Mouse (Mus musculus): Measurements from ENCODE around the gene Insyn1. TPM values are rescaled to one million over a fixed set of nuclear protein-coding genes. Genes with fewer than 3 reads are reported as not detected.

Gene Insyn1
- polyA plus RNA-seq, 1 experiment from 2014 or later, result not detected

DNA sequence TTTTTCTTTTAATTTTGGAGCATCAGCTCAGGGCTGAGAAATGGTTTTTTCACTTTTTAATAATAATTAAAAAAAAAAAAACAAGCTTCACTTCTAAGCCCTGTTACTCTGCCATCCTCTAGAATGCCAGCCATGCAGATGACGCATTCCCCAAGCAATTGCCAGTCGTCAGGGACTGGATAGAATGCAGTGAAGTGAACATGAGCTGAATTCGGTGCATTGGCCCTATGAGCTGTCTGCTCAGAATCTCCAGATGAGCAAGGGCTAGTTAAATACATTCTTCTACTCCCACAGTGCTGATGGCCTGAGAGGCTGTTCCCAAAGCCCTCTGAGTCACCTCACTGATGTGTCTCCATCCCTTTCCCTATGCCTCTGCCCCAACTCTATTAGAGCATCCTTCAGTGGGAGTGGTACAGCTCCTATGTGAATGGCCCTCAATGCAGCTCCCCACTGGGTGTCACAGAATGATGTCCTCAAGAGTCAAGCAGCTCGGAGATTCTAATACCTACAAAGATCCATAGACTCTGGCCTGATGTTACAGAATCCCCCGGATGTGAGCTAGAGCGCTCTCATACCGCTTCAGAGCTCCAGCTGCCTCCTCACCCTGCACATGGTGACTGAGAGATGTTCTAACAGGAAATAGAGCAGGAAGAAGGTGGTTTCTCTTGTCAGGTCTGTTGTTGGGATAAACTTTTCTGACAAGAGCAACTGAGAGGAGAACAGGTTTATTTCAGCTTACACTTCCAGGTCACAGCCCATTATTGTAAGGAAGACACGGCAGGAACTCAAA, 19.0 kb downstream of the Insyn1 start:
- Histone ChIP-seq H3K79me2 (ENCODE audit: inconsistent target) (no peaks in the 10 kb centered on the region), H3K27ac (no peak overlapping the region), H3K36me3 (ENCODE audit: inconsistent target) (no peaks in the 10 kb centered on the region), H3K4me3 (ENCODE audit: inconsistent target) (no peak overlapping the region)
- 70% methylated on average over 8 of the region's 8 CpGs for WGBS (ENCODE audit: missing documents)

DNA sequence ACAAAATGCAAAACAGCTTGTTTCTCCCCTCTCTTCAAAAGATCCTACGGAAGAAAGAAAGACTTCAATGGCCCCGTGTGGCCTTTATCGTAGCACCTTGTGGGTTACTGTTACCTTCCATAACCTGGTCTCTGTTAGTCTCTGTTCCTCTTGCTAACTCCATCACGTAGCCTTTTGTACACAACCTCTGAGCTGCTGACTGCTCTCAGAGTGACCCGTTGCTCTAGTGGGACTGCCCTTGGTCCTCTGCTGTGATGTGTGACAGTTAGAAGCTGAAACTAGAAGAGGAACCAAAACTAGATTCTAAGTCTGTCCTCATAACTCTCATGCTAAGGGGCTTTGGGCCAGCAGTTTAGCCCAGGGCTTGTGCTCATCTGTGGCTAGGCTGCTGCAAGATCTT, 22.0 kb downstream of the Insyn1 start:
- no peaks in the 10 kb centered on the region for H3K36me3 ChIP-seq (ENCODE audit: inconsistent target)
- no peak overlapping the region for H3K27ac ChIP-seq
- WGBS (ENCODE audit: missing documents), result 10% methylated on average over 2 of the region's 5 CpGs
- no peak overlapping the region for H3K4me3 ChIP-seq (ENCODE audit: inconsistent target)
- no peaks in the 10 kb centered on the region for H3K79me2 ChIP-seq (ENCODE audit: inconsistent target)

DNA sequence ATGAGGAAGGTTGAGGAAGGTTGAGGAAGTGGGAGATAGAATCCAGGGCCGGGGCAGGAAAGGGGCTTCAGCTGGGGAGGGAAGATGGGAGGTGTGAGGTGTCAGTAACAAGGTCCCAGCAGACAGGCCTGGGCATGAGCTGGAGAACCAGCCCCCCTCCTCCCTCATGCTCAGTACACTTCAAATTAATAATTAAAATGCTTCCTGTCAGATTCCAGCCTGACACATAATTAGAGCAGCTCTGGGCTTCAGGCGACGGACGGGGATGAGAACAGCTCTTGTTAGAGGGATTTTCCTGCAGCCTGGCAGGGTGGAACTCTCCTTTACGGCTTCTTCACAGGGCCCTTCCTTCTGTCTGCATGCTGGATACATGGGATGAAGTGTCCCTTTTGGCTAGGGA, 25.3 kb downstream of the Insyn1 start:
- WGBS (ENCODE audit: missing documents), result 78% methylated on average over 5 of the region's 5 CpGs
- Histone ChIP-seq H3K36me3 (ENCODE audit: inconsistent target) (no peaks in the 10 kb centered on the region), H3K79me2 (ENCODE audit: inconsistent target) (no peaks in the 10 kb centered on the region), H3K27ac (no peak overlapping the region), H3K4me3 (ENCODE audit: inconsistent target) (no peak overlapping the region)

DNA sequence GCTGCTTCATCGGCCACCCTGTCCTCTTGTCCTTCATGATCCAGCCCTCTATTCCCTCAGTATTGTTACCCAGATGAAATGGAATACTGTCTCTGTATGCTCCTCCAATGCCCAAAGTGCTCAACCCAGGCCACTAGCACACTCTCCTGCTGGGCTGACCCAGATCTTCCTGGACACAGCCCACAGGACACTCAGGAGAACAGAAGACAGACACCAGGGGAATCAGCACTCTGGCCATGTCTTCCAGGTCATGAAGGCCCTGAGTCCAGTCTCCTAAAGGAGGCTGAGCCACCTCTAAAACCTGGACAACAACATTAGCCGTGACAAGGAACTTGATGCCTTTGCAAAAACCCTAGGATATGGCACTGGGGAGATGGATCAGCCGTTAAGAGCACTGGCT, 28.1 kb downstream of the Insyn1 start:
- Histone ChIP-seq H3K27ac (no peak overlapping the region), H3K4me3 (ENCODE audit: inconsistent target) (no peak overlapping the region), H3K36me3 (ENCODE audit: inconsistent target) (no peaks in the 10 kb centered on the region), H3K79me2 (ENCODE audit: inconsistent target) (no peaks in the 10 kb centered on the region)
- 89% methylated on average over 3 of the region's 3 CpGs for WGBS (ENCODE audit: missing documents)

DNA sequence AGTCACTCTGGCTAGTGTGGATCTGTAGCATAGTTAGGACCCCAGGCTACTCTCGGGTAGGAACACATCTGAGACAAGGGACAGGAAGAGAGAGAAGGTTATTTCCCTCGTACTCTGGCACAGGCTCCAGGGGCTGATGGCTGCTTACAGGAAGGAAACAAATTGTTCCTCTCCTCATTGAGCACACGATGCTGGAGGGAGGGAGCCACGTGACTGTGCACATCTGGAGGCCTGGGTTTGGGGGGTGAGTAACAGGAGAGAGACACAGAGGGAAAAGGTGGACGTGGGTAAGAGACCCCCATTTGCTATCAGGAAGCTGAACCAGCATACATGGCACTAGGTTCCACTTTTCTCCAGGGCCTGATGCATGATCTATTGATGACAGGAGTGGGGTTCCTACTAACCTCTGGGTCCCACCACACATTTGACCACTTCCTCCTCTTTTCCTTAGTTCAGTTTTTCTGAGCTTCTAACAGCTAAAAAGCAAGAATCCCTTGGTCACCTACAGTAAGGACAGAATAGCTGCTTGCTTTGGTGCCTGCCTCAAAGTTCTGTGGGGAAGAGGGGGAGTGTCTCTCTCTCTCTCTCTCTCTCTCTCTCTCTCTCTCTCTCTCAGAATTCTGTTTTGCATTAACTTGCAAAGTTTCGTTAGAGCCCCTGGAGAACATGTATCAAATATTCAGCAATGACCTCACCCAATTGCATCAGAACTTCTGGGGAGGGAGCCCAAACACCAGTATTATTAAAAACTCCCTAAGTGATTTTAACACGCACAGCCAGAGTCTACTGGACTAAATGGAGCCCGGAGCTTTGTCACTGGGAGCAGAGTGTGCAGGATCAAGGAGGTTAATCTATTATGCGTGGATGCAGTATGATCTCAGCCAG, 29.7 kb downstream of the Insyn1 start:
- H3K79me2 ChIP-seq (ENCODE audit: inconsistent target), result no peaks in the 10 kb centered on the region
- WGBS (ENCODE audit: missing documents), result 17% methylated on average over 9 of the region's 9 CpGs
- H3K27ac ChIP-seq, result peak overlapping the region; percentile 45

DNA sequence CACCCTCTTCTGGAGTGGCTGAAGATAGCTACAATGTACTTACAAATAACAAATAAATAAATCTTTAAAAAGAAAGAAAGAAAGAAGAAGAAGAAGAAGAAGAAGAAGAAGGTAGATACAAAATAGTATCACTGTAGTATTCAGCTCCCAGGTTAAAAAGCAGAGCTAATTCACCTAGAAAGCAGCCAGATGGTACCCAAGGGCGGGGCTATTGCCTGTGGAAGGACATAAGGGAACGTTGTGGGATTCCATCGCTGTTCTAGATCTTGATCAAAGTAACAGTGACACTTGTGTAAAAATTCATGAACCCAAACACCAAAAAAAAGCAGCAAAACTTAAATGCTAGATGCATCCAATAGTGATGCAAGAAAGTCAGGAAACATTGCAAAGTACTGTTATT, 31.6 kb downstream of the Insyn1 start:
- Histone ChIP-seq H3K79me2 (ENCODE audit: inconsistent target) (no peaks in the 10 kb centered on the region), H3K4me3 (ENCODE audit: inconsistent target) (no peak overlapping the region), H3K36me3 (ENCODE audit: inconsistent target) (no peaks in the 10 kb centered on the region), H3K27ac (no peak overlapping the region)
- 94% methylated on average over 3 of the region's 3 CpGs for WGBS (ENCODE audit: missing documents)

More for the DNA sequence above, 29.7 kb downstream of the Insyn1 start:
- Histone ChIP-seq H3K36me3 (ENCODE audit: inconsistent target) (no peaks in the 10 kb centered on the region), H3K4me3 (ENCODE audit: inconsistent target) (no peak overlapping the region)

DNA sequence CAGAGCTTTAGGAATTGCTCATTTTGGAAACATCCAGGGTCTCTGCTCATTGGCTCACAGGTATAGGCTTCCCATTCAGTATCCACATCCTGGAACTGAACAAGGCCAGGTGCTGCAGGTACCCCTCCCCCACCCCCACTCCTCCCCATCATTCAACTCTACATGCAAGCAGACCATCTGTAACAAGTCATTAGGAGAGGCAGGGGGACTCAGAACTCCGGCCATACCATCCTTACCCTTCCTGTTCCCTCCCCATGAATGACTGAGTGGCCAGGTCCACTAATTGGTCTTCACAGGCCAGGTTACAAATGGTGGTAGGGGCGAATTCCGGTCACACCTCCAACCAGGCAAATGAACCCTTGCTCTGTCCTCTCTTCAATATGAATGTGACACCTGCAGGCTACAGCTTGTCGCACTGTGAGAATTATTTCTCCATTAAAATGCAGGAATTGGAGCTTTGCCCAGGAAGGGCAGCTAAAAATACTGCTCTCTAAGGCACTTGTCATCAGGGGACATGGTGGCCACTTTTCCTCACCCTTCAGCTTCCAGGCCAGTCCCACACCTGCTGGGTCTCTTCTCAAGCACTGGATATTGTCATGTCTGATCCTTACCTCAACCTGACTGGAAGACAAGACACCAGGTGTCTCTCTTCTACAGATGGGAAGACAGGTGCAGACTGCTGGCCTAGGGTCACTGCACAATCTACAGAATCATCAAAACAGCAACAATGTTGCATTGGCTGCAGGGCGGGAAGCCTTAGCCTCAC, 32.6 kb downstream of the Insyn1 start:
- WGBS (ENCODE audit: missing documents), result 92% methylated on average over 5 of the region's 5 CpGs
- H3K27ac ChIP-seq, result peak overlapping the region; percentile 55
- no peaks in the 10 kb centered on the region for H3K79me2 ChIP-seq (ENCODE audit: inconsistent target)
- no peaks in the 10 kb centered on the region for H3K36me3 ChIP-seq (ENCODE audit: inconsistent target)
- no peak overlapping the region for H3K4me3 ChIP-seq (ENCODE audit: inconsistent target)

DNA sequence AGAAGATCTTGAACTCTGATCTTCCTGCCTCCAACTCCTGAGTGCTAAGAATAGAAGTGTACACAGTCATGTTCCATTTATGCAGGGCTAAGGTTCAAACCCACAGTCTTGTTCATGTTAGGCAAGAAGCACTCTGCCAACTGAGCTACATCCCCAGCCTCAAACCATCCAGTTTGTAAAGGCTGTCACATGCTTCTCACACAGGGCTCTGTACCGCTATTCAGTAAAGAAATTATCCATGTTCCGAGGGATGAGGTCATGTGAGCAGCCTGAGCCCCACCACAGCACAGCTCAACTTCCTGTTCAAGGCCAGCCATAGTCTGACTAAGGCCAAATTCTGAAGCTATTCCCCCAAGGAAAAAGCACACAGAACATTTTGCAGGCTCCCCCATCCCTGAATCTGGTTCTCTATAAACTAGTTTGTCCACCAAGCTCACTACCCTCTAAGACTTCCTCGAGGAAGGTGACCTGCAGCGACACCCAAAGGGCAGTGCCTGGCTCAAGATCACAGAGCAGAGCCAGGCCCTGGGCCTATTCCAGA, 33.5 kb downstream of the Insyn1 start:
- peak overlapping the region; percentile 55 for H3K27ac ChIP-seq
- WGBS (ENCODE audit: missing documents), result 19% methylated on average over 4 of the region's 4 CpGs

DNA sequence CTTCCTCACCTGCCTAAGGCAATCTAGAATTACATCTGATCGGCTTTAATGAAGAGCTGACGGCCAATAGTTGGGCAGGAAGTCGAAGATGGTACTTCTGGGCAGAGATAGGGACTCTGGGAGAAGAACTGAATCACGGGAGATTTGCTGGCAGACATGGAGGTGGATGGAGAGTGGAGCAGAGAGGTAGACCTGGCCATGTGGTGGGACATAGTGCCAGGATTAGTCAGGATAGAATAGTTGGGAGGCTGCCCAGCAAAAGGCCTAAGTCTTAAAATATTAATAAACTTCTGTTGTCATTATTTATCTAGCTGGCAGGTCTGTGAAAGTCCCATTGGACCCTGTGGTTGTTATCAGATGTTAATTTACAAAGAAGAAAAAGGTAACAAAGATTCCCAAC, 36.7 kb downstream of the Insyn1 start:
- Histone ChIP-seq H3K4me3 (ENCODE audit: inconsistent target) (no peak overlapping the region), H3K36me3 (ENCODE audit: inconsistent target) (no peaks in the 10 kb centered on the region), H3K27ac (no peak overlapping the region), H3K79me2 (ENCODE audit: inconsistent target) (no peaks in the 10 kb centered on the region)
- WGBS (ENCODE audit: missing documents), result 97% methylated on average over 4 of the region's 4 CpGs

More for the DNA sequence above, 33.5 kb downstream of the Insyn1 start:
- H3K36me3 ChIP-seq (ENCODE audit: inconsistent target), result no peaks in the 10 kb centered on the region
- H3K79me2 ChIP-seq (ENCODE audit: inconsistent target), result no peaks in the 10 kb centered on the region
- H3K4me3 ChIP-seq (ENCODE audit: inconsistent target), result no peak overlapping the region

DNA sequence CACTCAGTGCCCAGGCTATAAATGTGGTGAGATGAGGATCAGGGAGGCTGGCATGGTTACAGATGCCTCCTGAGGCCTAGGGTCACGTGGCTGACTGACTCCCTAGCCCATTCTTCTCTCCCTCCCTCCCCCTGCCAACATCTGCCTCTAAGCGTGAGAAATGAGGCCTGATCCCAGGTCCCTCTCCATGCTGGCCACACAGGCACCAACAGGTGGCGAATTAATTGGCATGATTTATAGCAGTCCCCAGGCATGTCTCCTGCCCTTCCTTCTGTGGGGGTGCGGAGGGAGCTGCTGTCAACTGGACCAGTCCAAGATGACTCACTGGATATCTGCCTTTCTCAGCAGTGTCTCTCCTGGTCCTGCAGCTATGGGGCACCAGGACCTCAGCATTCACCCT, 39.4 kb downstream of the Insyn1 start:
- Histone ChIP-seq H3K4me3 (ENCODE audit: inconsistent target) (no peak overlapping the region), H3K36me3 (ENCODE audit: inconsistent target) (no peaks in the 10 kb centered on the region), H3K27ac (no peak overlapping the region), H3K79me2 (ENCODE audit: inconsistent target) (no peaks in the 10 kb centered on the region)
- WGBS (ENCODE audit: missing documents), result 86% methylated on average over 4 of the region's 4 CpGs

DNA sequence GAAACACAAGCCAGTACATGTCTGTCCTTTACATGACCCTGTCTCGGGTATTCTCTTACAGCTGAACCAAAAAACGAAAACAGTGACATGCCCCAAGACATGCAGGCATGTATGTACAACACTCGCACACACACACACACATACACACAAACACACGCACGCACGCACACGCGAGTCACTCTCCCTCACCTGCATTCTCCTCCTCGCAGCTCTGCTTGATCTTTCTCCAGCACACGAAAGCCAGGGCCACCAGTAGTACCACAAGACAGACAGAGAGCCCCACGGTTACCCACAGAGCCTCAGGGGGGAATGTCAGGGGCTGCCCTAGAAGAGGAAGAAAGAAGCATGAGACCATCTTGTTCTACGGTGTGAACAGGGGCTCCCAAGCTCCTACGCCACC, 42.0 kb downstream of the Insyn1 start:
- Histone ChIP-seq H3K27ac (no peak overlapping the region), H3K79me2 (ENCODE audit: inconsistent target) (no peaks in the 10 kb centered on the region), H3K4me3 (ENCODE audit: inconsistent target) (no peak overlapping the region), H3K36me3 (ENCODE audit: inconsistent target) (no peaks in the 10 kb centered on the region)
- WGBS (ENCODE audit: missing documents), result 90% methylated on average over 11 of the region's 13 CpGs

DNA sequence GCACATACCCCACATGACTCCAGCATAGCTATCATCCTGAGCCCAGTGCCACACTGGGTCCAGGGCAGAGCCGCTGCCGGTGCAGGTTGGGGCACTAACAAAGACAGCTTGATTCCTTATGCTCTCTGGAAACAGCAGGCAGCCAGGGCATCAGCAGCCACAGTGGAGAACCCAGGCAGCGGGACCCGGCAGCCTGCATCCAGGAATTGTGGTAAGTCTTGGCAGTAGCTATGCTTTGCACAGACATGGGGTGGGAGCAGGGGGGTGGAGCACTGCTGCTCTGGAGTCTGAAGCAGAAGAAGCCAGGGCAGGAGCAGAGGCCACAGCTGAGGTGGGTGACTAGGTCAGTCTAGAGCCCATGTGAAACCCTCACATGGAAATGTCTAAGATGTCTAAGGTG, 43.8 kb downstream of the Insyn1 start:
- no peak overlapping the region for H3K27ac ChIP-seq
- no peak overlapping the region for H3K4me3 ChIP-seq (ENCODE audit: inconsistent target)
- no peaks in the 10 kb centered on the region for H3K79me2 ChIP-seq (ENCODE audit: inconsistent target)
- H3K36me3 ChIP-seq (ENCODE audit: inconsistent target), result no peaks in the 10 kb centered on the region
- WGBS (ENCODE audit: missing documents), result 97% methylated on average over 4 of the region's 4 CpGs

DNA sequence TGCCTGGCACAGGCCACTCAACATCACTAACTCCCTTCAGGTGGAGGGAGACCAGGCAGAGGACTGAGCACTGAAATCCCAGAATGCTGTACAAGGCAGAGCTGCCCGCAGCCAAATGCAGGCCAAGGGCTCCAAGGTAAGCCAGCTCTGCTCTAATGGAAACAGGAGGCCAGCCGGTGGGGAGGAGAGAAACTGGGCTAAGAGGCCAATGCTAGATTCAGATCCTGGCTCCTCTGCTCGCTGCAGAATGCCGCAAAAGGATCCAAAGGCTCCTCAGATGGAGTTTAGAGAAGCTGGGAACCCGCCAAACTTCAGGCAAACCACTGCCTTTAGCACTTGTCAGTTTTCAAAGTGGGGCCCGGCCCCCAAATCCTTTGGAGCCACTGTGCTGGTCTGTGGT, 44.9 kb downstream of the Insyn1 start:
- WGBS (ENCODE audit: missing documents), result 98% methylated on average over 6 of the region's 6 CpGs
- no peaks in the 10 kb centered on the region for H3K36me3 ChIP-seq (ENCODE audit: inconsistent target)
- H3K4me3 ChIP-seq (ENCODE audit: inconsistent target), result no peak overlapping the region
- no peak overlapping the region for H3K27ac ChIP-seq
- no peaks in the 10 kb centered on the region for H3K79me2 ChIP-seq (ENCODE audit: inconsistent target)

DNA sequence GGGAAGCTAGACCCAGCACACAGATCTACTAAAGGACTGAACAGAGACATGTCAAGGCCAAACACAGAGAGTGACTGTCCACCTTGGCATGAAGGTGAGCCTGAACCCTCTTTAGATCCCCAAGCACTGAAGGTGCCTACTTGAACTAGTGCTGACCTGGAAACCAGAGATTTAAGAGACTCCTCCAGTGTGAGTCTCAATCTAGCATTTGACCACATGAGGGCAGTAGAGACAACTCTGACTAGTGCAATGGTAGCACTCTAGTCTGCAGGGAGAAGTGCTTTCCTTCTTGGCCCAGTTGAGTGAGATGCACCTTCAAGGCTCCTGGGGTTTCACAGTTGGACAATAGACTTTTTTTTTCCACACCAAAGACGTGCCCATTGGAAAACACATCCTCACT, 46.4 kb downstream of the Insyn1 start:
- 53% methylated on average over 1 of the region's 1 CpGs for WGBS (ENCODE audit: missing documents)
- no peak overlapping the region for H3K4me3 ChIP-seq (ENCODE audit: inconsistent target)
- H3K27ac ChIP-seq, result no peak overlapping the region
- H3K36me3 ChIP-seq (ENCODE audit: inconsistent target), result no peaks in the 10 kb centered on the region
- no peaks in the 10 kb centered on the region for H3K79me2 ChIP-seq (ENCODE audit: inconsistent target)
